Mouse (Mus musculus): ENCODE data around the gene Gtf2a1.

GRCm38 (mm10) chr12:91588670-91589541 is 1.4 kb downstream of the Gtf2a1 start:
- TF ChIP-seq CTCF (IDR thresholded peaks at IDR 0.05; ENCODE audit: low read depth, low read length) (no peak), POLR2A (IDR thresholded peaks at IDR 0.05; ENCODE audit: borderline replicate concordance, low read depth, low read length) (no peak)
